Mouse (Mus musculus) spleen, adult 18-20 months (tissue): ENCODE measurements around the gene Mdn1.

Experiments
- DNase-seq, 2 experiments: peaks; one replicate each; pipeline ENCODE4 v3.0.0; 2022; ENCODE audit warnings: mixed read lengths in 2 of 2

The Mdn1 gene

GRCm38 (mm10) chr4:32656918-32657662 is at the start of gene Mdn1:
Gene Mdn1, plus strand, starts transcription at chr4:32657119.
- DNase-seq: peak; percentile 89 to 97

DNA sequence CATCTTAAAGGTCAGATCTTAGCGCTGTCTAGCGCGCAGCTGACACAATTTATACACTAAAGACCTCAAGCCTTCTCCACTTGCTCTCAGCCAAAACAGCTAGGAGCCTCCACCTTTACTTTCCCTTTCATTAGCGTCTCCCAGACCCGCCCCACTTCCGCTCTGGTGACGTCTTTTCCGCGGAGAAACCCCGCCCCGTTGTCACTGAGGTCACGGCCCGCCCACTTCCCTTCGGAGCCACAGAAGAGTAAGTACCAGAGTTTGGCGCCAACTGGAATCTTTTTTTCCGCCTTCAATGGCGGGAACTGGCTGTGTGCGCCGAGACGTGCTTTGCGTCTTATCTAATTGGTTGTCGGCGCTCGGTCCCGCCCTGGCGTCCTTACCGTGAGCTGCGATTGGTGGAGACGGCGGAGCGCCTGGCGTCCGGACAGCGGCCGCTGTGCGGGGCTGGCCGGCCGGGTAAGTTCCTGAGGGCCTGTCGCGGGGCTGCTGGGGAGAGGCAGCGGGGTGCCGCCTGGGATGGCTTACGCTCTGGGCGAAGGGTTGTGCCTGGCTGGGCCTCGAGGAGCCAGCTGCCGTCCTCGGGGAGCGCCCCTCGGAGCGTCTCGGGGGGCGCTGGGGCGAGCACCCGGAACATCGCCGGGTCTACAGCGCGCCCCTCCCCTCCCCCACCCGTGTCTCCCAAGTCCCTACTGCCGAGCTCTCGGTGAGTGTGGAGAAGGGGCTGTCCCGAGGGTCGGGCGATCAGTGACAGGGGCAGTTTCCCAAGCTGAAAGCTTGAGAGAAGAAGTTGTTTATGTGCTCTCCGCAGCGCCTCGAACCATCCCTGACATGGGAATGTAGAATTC is 41.7 kb upstream of the Mdn1 start, which contains the start of gene Casp8ap2:
Casp8ap2 (plus strand) TSS at position 418 of the 848 bp plus-strand sequence.
- DNase-seq: peak; percentile 98 to 99

- DNase-seq: no peak
Measured at GRCm38 (mm10) chr4:32621637-32622036, 35.3 kb upstream of the Mdn1 start.

GRCm38 (mm10) chr4:32651669-32652068 is 5.2 kb upstream of the Mdn1 start:
- DNase-seq: no peak

GRCm38 (mm10) chr4:32656146-32656904 is 594 bp upstream of the Mdn1 start:
- peak in 1 of 2 experiments; percentile 2 for DNase-seq

DNA sequence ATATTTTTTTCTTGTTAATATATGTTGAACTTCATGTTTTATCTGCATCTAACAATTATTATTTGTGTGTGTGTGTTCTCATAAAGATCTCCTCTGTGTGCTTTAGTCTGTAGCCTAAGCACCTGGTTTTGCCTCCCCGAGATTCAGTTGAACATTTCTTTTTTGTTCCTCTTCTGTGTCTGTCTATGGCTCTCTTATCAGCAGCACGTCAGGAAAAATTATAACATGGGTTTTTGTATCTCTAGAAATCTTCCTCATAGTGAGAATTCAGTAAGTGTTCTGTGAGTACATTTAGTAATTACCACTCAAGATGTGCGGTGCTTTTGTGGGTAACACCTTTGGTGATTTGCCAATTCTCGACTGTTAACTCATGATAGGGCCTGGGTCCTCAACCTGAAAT is 8.9 kb downstream of the Mdn1 start:
- no peak for DNase-seq

GRCm38 (mm10) chr4:32668291-32668690 is 11.4 kb downstream of the Mdn1 start:
- no peak for DNase-seq

- no peak for DNase-seq
Measured at GRCm38 (mm10) chr4:32669825-32670224, 12.9 kb downstream of the Mdn1 start.

GRCm38 (mm10) chr4:32674025-32674424 is 17.1 kb downstream of the Mdn1 start:
- DNase-seq: no peak

- no peak for DNase-seq
Measured at GRCm38 (mm10) chr4:32677471-32677870, 20.6 kb downstream of the Mdn1 start.

DNA sequence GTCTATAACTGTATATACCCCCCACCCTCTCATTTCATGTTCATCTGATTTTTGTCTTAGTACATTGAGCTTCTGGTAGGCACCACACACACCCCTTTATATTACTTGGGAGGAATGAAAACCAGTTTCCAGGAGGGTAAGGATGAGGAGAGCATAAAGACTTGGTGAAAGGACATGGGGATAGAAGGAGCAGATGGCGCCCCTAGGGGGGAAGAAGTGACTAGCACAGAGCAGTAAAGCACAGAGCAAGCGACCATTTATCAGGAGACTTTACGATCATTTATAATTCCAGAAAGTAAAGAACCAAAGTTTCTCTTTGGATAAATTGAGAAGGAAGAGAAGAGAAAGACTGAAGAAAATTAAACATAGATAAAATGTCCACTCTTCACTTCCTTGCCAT is 23.9 kb downstream of the Mdn1 start:
- DNase-seq: no peak

DNA sequence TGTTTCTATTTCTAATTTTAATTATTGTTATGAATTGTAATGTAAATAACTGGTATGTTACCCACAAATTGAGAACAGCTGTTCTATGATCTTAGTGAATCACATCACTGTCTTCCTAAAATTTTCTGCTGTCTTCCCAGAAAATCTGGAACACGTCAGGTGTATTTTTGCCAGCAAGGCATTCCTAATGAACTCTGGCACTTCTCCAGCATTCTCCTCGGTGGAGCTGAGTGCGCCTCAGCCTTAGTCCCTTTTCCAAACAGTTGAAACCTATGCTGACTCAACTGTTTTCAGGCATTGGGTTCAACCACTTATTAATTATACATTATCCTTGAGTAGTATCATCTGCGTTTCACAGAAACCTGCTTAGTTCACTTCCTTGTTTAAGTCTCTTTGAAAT is 25.6 kb downstream of the Mdn1 start:
- DNase-seq: no peak

DNA sequence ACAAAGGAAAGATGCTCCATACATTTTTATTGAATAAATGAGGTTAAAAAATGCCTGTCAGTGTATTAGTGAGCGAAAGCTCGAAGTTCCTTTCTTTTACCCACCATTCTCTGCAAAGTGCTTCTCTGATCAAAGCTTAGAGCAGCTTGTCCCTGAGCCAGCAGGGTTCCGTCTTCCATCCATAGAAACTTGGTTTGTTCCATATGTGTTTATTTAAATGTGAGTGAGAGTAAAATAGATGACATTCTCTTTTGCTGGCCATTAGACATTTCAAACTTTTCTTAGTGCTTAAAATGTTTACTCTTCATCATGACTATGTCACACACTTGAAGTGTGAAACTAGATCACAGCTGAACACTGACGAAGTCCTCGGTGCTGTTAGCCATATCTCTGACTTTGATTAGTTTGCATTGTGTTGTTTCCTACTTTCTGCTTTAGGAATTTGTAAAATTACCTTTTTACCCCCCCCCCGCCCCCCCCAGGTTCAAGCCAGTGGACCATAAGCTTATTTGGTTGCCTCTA is 26.2 kb downstream of the Mdn1 start:
- no peak for DNase-seq

DNA sequence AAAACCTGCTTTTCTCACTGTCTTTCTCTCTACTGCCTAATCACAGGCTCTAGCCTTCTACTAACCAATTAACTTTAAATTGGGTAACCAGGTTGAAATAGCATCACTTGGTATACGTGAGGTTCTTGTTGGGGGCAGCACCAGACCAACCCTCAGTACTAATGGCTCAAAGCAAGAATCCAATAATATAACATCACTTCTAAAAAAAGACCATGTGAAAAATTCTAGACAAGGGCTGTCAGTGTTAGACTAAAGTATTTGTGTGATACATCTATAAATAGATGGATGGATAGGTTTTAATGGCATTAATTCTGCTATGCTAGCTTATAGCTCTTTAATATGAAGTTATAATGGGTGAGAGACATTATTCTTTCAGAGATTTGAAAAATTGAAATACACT is 60.8 kb downstream of the Mdn1 start:
- DNase-seq: no peak

DNA sequence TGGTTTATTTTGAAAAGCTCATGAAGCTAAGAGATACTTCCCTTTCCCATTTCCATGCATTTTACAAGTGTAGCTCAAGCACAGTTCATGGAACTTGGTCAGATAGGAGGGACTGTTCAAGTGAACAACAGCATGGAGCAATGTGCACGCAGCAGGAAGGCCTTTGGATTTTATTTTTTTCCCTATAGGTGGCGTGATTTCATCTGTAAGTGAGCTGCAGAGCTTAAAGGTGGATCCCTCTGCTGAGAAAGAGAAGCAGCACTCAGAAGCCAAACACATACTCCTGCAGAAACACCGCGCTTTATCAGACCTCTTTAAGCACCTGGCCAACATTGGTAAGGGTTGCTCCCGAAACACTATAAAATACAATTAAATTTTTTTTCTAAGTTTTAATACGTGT is 88.5 kb downstream of the Mdn1 start:
- no peak for DNase-seq

GRCm38 (mm10) chr4:32748396-32748795 is 91.5 kb downstream of the Mdn1 start:
- DNase-seq: no peak

- no peak for DNase-seq
Measured at GRCm38 (mm10) chr4:32750711-32751110, 93.8 kb downstream of the Mdn1 start.

DNA sequence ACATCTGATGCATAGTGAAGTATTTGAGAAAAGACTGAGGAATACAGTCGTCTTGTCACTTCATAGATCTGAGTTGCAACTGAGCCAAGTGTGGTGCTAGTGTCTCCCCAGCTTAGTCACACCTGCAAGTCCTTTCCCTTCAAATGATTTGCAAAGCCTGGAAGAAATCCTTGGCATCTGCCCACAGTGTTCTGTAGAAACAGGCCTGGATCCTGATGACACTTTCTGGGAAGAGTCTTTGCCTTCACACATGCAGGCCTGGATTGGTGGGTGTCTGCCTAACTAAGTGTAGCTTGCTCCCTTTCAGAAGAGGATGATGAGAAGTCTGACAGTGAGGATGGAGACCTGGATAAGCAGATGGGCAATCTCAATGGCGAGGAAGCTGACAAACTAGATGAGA is 100.5 kb downstream of the Mdn1 start:
- no peak for DNase-seq

DNA sequence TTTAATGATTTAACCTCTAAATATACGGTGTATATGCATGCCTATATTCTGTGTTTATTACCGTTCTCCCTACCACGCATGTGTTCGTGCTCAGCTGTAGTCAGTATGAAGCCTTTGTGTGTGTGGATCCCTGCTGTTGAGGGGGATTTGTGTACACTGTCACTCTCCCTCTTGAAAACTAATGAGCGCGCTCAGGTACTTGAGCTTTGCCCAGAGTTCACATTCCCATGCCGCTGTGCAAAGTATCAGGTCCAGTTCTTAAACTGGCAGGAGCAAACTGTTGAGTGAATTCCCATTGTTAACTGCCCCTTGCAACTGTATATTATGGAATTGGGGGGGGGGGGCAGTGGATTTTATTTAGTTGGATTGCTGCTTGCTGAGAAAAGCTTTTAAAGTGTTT is 110.6 kb downstream of the Mdn1 start:
- no peak for DNase-seq

DNA sequence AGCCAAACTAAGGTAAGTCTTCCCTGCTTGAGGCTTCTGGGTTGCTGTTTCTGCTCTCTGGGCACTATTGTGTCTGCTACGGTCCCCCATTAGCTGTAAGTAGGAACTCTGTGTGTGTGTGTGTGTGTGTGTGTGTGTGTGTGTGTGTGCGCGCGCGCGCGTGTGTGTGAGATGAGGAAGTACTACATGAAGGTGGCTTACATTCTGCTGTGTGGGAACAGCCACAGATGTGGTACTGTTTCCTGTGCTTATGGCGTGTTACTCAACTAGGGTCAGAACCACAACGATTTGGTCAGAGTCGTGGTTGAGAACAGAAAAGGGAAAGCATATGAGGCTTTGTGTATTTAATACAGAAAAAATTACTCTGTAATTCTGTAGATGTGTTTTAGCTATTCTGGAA is 111.1 kb downstream of the Mdn1 start:
- peak; percentile 42 to 46 for DNase-seq

- no peak for DNase-seq
Measured at GRCm38 (mm10) chr4:32770284-32770810, 113.4 kb downstream of the Mdn1 start.

GRCm38 (mm10) chr4:32779996-32780395 is 123.1 kb downstream of the Mdn1 start:
- no peak for DNase-seq

- DNase-seq: no peak
Measured at GRCm38 (mm10) chr4:32787110-32787509, 130.2 kb downstream of the Mdn1 start.
